Mouse (Mus musculus): ENCODE data around the gene Ccer2. TPM values are rescaled to one million over a fixed set of nuclear protein-coding genes. Genes with fewer than 3 reads are reported as not detected.

Ccer2 gene
- polyA plus RNA-seq, 1 experiment from 2014 or later = 3.2 TPM

GRCm38 (mm10) chr7:28796562-28796975, 40.6 kb downstream of the Ccer2 start:
- no peak overlapping the region for H3K27ac ChIP-seq
- peaks cover 6% of the 10 kb centered on the region for H3K4me1 ChIP-seq
- WGBS = 18% methylated on average over 32 of the region's 32 CpGs
- H3K27me3 ChIP-seq = peaks cover 2% of the 10 kb centered on the region; the same call in 1 of the 2 replicates
- H3K9ac ChIP-seq = peak overlapping the region; percentile 35; the same call in 1 of the 2 replicates
- no peaks in the 10 kb centered on the region for H3K36me3 ChIP-seq
- peak; percentile 51 for ATAC-seq (ENCODE audit: low FRiP score)
- peak overlapping the region; percentile 10 for H3K4me3 ChIP-seq
- peak overlapping the region; percentile 44 for H3K4me2 ChIP-seq (replicated peaks)
- no peaks in the 10 kb centered on the region for H3K9me3 ChIP-seq (replicated peaks)

GRCm38 (mm10) chr7:28799994-28800393, 44.0 kb downstream of the Ccer2 start:
- Histone ChIP-seq H3K4me2 (replicated peaks) (no peak overlapping the region), H3K9ac (no peak overlapping the region), H3K36me3 (no peaks in the 10 kb centered on the region), H3K9me3 (replicated peaks) (no peaks in the 10 kb centered on the region), H3K27me3 (peaks cover 2% of the 10 kb centered on the region; the same call in 1 of the 2 replicates), H3K4me3 (no peak overlapping the region), H3K4me1 (peaks cover 24% of the 10 kb centered on the region), H3K27ac (no peak overlapping the region)
- 96% methylated on average over 9 of the region's 9 CpGs for WGBS
- ATAC-seq (ENCODE audit: low FRiP score) = no peak

GRCm38 (mm10) chr7:28801451-28801850, 45.5 kb downstream of the Ccer2 start:
- peak overlapping the region; percentile 71; the same call in 1 of the 2 replicates for H3K27ac ChIP-seq
- no peaks in the 10 kb centered on the region for H3K36me3 ChIP-seq
- peaks cover 24% of the 10 kb centered on the region for H3K4me1 ChIP-seq
- no peak overlapping the region for H3K4me3 ChIP-seq
- H3K27me3 ChIP-seq = no peaks in the 10 kb centered on the region
- no peaks in the 10 kb centered on the region for H3K9me3 ChIP-seq (replicated peaks)
- H3K4me2 ChIP-seq (replicated peaks) = no peak overlapping the region
- 84% methylated on average over 3 of the region's 3 CpGs for WGBS
- ATAC-seq (ENCODE audit: low FRiP score) = no peak
- H3K9ac ChIP-seq = no peak overlapping the region

GRCm38 (mm10) chr7:28801901-28802670, 46.1 kb downstream of the Ccer2 start:
- Histone ChIP-seq H3K9me3 (replicated peaks) (no peaks in the 10 kb centered on the region), H3K36me3 (no peaks in the 10 kb centered on the region), H3K9ac (no peak overlapping the region), H3K27me3 (no peaks in the 10 kb centered on the region), H3K27ac (peak overlapping the region; percentile 71), H3K4me2 (replicated peaks) (0 out of 2 replicates have a peak overlapping the region, but pooled peaks have one; percentile 8), H3K4me3 (no peak overlapping the region), H3K4me1 (peaks cover 18% of the 10 kb centered on the region)
- WGBS = 29% methylated on average over 10 of the region's 10 CpGs
- no peak for ATAC-seq (ENCODE audit: low FRiP score)

- Histone ChIP-seq H3K4me3 (no peak overlapping the region), H3K36me3 (no peaks in the 10 kb centered on the region), H3K4me2 (replicated peaks) (0 out of 2 replicates have a peak overlapping the region, but pooled peaks have one; percentile 8), H3K27me3 (no peaks in the 10 kb centered on the region), H3K27ac (peak overlapping the region; percentile 71), H3K9ac (no peak overlapping the region), H3K9me3 (replicated peaks) (no peaks in the 10 kb centered on the region), H3K4me1 (peaks cover 24% of the 10 kb centered on the region)
- ATAC-seq (ENCODE audit: low FRiP score) = no peak
- WGBS = 5% methylated on average over 10 of the region's 10 CpGs
These were observed 47.0 kb downstream of the Ccer2 start for GRCm38 (mm10) chr7:28802846-28803588.

- WGBS = 50% methylated on average over 4 of the region's 4 CpGs
- Histone ChIP-seq H3K27me3 (no peaks in the 10 kb centered on the region), H3K4me2 (replicated peaks) (no peak overlapping the region), H3K36me3 (no peaks in the 10 kb centered on the region), H3K9me3 (replicated peaks) (no peaks in the 10 kb centered on the region), H3K4me1 (peaks cover 27% of the 10 kb centered on the region), H3K27ac (peak overlapping the region; percentile 71; the same call in 1 of the 2 replicates), H3K4me3 (no peak overlapping the region), H3K9ac (no peak overlapping the region)
- no peak for ATAC-seq (ENCODE audit: low FRiP score)
These were observed 47.8 kb downstream of the Ccer2 start for GRCm38 (mm10) chr7:28803756-28804155.

- WGBS = 78% methylated on average over 4 of the region's 4 CpGs
- Histone ChIP-seq H3K4me2 (replicated peaks) (no peak overlapping the region), H3K4me3 (no peak overlapping the region), H3K9ac (no peak overlapping the region), H3K27ac (no peak overlapping the region), H3K36me3 (0 out of 2 replicates have a peak, but pooled peaks cover 1% of the 10 kb centered on the region), H3K4me1 (peaks cover 32% of the 10 kb centered on the region), H3K9me3 (replicated peaks) (no peaks in the 10 kb centered on the region), H3K27me3 (no peaks in the 10 kb centered on the region)
- ATAC-seq (ENCODE audit: low FRiP score) = no peak
These were observed 50.9 kb downstream of the Ccer2 start for GRCm38 (mm10) chr7:28806869-28807268.

GRCm38 (mm10) chr7:28807641-28808220, 51.8 kb downstream of the Ccer2 start:
- Histone ChIP-seq H3K27me3 (no peaks in the 10 kb centered on the region), H3K4me2 (replicated peaks) (peak overlapping the region; percentile 91), H3K9ac (peak overlapping the region; percentile 91), H3K4me3 (peak overlapping the region; percentile 79), H3K9me3 (replicated peaks) (no peaks in the 10 kb centered on the region), H3K36me3 (peaks cover 9% of the 10 kb centered on the region), H3K4me1 (peaks cover 32% of the 10 kb centered on the region), H3K27ac (peak overlapping the region; percentile 100)
- no peak for ATAC-seq (ENCODE audit: low FRiP score)
- 44% methylated on average over 6 of the region's 8 CpGs for WGBS

- Histone ChIP-seq H3K9me3 (replicated peaks) (no peaks in the 10 kb centered on the region), H3K4me3 (peak within 1 kb of the TSS; percentile 79), H3K4me1 (peaks cover 32% of the 10 kb centered on the region), H3K9ac (peak within 1 kb of the TSS; percentile 91), H3K4me2 (replicated peaks) (peak within 1 kb of the TSS; percentile 91), H3K27me3 (no peaks in the 10 kb centered on the region), H3K36me3 (peaks cover 15% of the 10 kb centered on the region), H3K27ac (peak within 1 kb of the TSS; percentile 100)
- ATAC-seq (ENCODE audit: low FRiP score) = peak; percentile 1; the same call in 1 of the 2 replicates
- WGBS = 3% methylated on average over 35 of the region's 35 CpGs
These were observed 52.4 kb downstream of the Ccer2 start, which contains the start of gene Hnrnpl for GRCm38 (mm10) chr7:28808221-28808941. Gene Hnrnpl (plus strand): TSS chr7:28808541.

All from hindbrain, embryonic 12.5 days (tissue).